Mouse (Mus musculus) layer of hippocampus, adult 8-10 months (tissue): ENCODE data around the gene Zfp992. TPM values are rescaled to one million over a fixed set of nuclear protein-coding genes. Genes with fewer than 3 reads are reported as not detected.
"Not testable (repeated sequence)": the region's sequence is repeated elsewhere in the genome, so short reads cannot be mapped to it uniquely, and the experiment has no call there.

Source experiments
- DNase-seq, 2 experiments: peaks; one replicate each; pipeline ENCODE4 v3.0.0; 2022; ENCODE audit warnings: low spot score in 2 of 2
- total RNA-seq, 4 experiments: library from RNA; stranded (reverse); gene quantifications; 2 replicates each; pipeline ENCODE4 v1.2.4; 2022

Zfp992 gene
- total RNA-seq, 4 experiments from 2014 or later = 1.8 to 3.3 (median 2.5) TPM

- DNase-seq = not testable (repeated sequence)
Measured at GRCm38 (mm10) chr4:146474716-146475676, 26.2 kb downstream of the Zfp992 start.

- not testable (repeated sequence) for DNase-seq
Measured at GRCm38 (mm10) chr4:146476260-146476659, 27.4 kb downstream of the Zfp992 start.

- DNase-seq = not testable (repeated sequence)
Measured at GRCm38 (mm10) chr4:146476959-146477358, 28.1 kb downstream of the Zfp992 start.

- DNase-seq = not testable (repeated sequence)
Measured at GRCm38 (mm10) chr4:146480376-146481096, 31.7 kb downstream of the Zfp992 start.

GRCm38 (mm10) chr4:146482546-146482945 lies 33.7 kb downstream of the Zfp992 start:
- DNase-seq = not testable (repeated sequence)

- not testable (repeated sequence) for DNase-seq
Measured at GRCm38 (mm10) chr4:146483571-146484280, 34.9 kb downstream of the Zfp992 start.

GRCm38 (mm10) chr4:146484676-146485075 lies 35.9 kb downstream of the Zfp992 start:
- not testable (repeated sequence) for DNase-seq

- not testable (repeated sequence) for DNase-seq
Measured at GRCm38 (mm10) chr4:146485183-146485939, 36.5 kb downstream of the Zfp992 start.

GRCm38 (mm10) chr4:146486753-146487152 lies 37.9 kb downstream of the Zfp992 start:
- not testable (repeated sequence) for DNase-seq

- not testable (repeated sequence) for DNase-seq
Measured at GRCm38 (mm10) chr4:146489196-146489595, 40.4 kb downstream of the Zfp992 start.

- DNase-seq = not testable (repeated sequence)
Measured at GRCm38 (mm10) chr4:146491993-146492392, 43.2 kb downstream of the Zfp992 start.

GRCm38 (mm10) chr4:146492439-146492838 lies 43.6 kb downstream of the Zfp992 start:
- no peak for DNase-seq

- no peak for DNase-seq
Measured at GRCm38 (mm10) chr4:146492851-146493250, 44.0 kb downstream of the Zfp992 start.

- DNase-seq = not testable (repeated sequence)
Measured at GRCm38 (mm10) chr4:146493319-146493907, 44.6 kb downstream of the Zfp992 start.

- no peak for DNase-seq
Measured at GRCm38 (mm10) chr4:146494980-146495379, 46.2 kb downstream of the Zfp992 start.

- DNase-seq = not testable (repeated sequence)
Measured at GRCm38 (mm10) chr4:146497695-146498275, 49.0 kb downstream of the Zfp992 start.

- DNase-seq = not testable (repeated sequence)
Measured at GRCm38 (mm10) chr4:146501727-146502126, 52.9 kb downstream of the Zfp992 start, which contains the start of gene Zfp981. TSS of gene Zfp981 (plus strand) at chr4:146502027.

GRCm38 (mm10) chr4:146509029-146509428 lies 60.2 kb downstream of the Zfp992 start:
- not testable (repeated sequence) for DNase-seq

GRCm38 (mm10) chr4:146511871-146512270 lies 63.0 kb downstream of the Zfp992 start:
- not testable (repeated sequence) for DNase-seq

- DNase-seq = no peak
Measured at GRCm38 (mm10) chr4:146516474-146516873, 67.7 kb downstream of the Zfp992 start.
